Mouse (Mus musculus): ENCODE measurements at regions not wholly inside any gene's neighbourhood (a gene's known extent, or its start where the extent isn't known, plus 50 kb on each side); places are given as distances from the start of the nearest gene placed in this dataset.
"Not testable (repeated sequence)": the region's sequence is repeated elsewhere in the genome, so short reads cannot be mapped to it uniquely, and the experiment has no call there.

DNA sequence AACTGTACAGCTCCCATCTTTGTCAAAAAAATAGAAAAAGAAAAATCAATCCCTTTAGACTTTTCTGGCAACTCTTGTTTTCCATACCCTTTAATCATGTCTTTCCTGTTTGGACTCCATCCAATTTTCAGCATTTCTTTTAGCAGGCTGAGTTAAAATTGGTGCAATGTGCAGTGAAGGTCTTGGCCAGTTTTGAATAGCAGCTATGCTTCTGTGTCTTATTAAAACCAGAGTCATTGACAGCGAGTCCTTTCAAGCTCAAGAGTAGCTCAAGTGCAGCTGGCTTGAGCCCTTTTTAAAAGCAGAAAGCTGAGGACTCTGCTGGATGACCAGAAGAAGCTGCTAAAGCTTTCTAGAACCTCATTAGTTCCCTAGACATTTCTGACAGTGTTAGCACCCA is 952.7 kb downstream of the Poteg start:
- DNase-seq, result no peak

DNA sequence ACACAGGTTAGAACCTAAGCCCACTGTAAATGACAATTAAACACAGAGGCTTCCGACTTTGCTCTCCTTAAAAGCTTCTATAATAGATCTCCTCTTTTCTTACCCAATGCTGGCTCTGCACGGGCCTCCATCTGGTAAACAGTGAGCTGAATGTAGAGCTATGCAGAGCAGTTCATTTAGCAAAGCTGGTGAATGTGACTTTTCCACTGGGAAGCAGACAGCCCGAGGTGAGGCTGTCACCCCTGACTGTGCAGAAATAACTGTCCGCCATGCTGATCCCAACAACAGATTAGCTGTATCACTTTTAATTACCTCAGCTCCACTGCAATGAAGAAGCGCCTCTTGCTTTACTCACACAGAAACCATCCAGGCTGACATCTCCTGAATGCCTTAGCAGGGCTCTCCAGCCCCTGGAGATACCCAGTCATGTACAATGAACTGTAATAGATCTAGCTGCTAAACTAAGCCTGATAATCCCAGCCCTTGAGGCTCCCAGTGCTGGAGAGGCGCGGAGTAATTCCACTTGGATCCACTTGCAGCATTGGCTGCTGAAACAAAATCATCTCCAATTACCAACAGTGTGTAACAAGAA is 980.2 kb downstream of the Poteg start:
- DNase-seq, result no peak

DNA sequence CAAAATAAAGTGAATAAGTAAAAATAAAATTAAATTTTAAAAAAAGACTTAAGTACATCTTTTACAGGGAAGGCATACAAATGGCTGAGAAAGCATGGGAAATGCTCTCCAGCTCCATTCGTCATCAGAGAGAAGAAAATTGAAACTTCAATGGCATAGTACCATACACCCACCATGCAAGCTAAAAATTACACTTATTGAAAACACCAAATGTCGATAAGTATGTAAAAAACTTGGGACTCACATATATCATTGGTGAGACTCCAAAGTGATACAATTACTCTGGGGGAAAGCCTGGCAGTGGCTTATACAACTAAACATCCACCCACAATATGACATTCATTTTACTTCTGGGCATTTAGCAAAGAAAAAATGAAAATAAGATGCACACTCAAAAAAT is 1025.7 kb downstream of the Poteg start:
- no peak for DNase-seq

DNA sequence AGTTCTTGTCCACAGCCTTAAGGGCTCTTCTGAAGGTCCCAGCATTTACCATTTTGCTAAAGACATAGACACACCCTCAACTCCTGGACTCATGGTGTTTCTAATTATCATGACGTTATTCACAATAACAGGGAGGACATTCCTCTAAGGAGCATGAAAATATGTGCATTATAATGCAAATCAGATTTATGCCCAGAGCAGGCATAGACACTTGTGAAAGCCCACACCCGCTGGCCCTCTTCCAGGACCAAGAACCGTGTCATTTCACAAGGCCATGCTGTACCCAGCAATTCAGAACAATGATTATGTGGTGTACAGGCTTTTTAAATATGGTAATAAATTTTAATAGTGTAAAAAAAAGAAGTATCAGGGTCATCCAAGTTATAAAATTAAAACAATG is 1040.4 kb downstream of the Poteg start:
- no peak for DNase-seq

DNA sequence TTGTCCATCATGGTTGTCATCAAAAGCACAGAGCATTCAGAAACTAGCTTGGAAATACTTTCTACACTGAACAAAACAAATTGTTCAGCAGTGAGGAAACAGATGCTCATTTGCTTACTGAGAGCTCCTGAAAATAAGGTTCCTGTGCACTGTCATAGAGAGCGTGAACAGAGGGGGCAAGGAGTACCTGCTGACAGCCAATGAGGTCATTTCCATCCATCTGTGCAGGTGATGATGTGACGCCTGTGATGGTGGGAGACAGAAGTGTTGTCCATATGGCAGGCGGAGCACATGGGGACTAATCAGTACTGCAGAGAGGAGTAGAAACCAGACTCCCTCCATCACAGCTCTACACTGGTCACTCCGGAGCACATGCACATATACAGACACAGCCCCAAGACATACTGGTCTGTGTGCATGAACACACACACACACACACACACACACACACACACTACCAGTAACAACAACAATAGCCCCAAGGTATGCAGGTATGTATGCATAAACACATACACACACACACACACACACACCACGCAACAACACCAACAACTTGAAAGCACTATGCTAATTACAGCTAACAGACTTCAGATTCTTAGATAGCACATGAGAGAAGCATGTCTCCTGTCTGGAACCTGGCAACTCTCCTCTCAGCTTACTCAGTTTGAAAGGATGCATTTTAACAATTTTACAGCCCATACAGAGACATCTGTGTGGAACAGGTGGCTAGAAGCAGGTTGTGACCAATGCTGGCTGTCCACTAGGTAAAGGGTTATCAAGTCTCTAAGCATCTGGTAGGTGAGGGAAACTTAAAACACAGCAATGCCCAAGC is 1056.2 kb downstream of the Poteg start:
- DNase-seq, result no peak

DNA sequence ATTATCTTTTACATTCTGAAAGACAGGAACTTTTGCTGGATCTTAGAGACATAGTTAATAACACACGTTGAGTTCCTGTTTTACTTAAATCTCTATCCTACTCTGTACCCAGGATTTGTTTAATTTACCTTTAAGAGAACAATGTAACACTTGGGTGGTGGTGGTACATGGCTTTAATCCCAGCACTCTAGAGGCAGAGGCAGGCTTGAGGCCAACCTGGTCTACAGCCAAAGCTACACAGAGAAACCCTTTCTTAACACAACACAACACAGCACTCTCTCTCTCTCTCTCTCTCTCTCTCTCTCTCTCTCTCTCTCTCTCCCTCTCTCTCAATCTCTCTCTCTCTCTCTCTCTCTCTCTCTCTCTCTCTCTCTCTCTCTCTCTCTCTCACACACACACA is 1076.0 kb downstream of the Poteg start:
- DNase-seq, result not testable (repeated sequence)

DNA sequence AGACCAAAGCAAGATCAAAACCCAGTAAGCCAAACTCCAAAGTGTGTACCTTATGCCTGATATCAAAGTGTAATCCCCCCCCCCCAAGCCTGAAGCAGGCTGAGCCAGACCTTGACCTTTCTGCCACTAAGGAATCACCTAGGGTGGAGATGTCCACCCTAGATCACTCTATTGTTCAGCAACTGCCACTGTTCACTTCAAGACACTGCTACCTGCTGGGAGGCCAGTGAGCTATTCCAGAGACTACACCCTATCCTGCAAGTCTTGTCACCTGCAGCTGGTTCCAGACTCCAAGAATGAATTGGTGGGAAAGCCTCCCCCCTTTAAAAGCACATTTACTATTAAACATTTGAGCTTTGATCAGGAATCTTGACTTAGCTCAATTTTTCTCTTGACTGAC is 1099.8 kb downstream of the Poteg start:
- DNase-seq, result no peak

DNA sequence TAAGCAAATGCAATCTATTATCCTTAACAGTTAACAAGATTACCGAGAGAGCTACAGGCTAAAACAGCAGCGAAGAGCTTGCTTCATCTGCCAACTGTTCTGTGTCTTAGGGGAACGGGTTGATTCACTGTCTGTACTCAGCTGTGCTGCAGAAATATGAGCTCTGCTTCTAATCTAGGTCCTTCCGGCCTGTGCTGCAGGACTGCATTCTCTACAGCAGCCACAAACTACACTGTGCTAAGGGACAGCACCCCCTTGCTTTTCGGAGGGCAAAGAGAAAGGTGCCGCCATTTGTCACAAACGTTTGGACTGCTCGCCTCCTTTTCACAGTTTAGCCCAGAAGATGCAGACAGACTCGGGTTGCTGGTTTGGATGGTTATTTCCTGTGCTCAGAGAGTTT is 1112.4 kb downstream of the Poteg start:
- DNase-seq, result peak; percentile 4

DNA sequence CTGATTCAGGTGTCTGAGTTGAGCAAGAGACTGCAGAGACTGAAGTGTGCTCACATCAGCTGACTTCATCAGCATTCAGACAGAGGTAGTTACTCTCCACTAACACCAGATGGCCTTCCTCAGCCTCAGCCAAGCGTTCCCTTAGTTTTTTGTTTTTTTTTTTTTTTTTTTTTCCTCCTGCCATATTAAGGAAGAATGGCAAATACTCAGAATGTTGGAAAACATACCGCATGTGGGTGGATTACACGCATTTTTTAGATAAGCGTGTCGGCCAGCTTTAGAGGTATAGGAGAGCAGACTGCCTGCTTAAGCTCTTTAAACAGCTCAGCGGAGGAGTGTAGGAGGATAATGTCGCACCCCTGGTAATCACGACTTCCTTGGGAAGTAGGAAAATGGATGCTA is 1131.8 kb downstream of the Poteg start:
- DNase-seq, result peak in 1 of 2 experiments; percentile 12

DNA sequence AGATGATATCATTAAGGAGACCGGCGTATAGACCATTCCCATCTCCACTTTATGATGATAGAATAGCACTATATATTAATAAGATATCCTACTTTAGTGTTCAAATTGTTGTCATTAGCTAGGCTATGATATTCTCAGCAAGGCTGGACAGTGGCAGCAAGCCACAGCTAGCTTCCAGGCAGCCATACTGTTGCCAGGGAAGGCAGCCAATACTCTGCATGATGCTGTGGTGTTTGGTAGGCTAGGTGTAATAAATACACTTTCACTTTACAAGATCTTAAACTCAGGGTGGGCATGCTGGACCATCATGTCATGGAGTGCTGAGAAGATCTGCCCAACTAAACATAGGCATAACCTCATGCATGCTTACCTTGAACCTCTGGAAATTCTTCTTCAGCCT is 1133.4 kb downstream of the Poteg start:
- no peak for DNase-seq

DNA sequence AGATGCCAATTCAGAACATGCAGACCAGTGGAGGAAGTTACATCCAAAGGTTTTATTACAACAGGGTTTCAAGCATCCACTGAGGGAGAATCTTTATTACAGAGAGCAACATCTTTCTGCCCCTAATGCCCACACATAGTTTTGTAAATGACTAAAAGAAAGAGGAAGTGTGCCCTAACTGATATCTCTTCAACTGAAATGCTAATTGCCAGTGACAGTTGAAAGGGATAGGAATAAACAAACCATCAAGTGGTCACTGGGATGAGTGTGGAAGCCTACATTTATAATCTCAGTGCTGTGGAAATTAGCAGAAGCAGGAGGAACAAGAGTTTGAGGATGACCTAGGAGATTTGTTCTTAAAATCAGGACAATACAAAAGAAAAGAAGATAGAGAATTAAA is 1142.5 kb downstream of the Poteg start:
- no peak for DNase-seq

DNA sequence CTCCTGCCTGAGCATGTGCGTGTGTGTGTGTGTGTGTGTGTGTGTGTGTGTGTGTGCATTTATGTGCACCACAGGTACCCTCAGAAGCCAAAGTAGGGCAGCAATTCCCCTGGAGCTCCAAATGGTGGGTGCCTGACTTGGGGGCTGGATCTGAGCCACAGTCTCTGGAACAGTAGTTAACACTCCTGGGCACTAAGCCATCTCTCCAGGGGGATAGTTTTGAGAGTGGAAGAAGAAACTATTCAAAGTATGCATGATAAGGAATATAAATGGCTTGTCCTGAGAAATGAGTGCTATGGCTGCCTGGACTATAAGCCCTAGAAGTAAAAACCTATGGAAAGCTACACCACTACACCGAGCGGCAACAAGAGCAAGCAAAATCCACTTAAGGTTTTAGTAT is 1145.8 kb downstream of the Poteg start:
- DNase-seq, result no peak

DNA sequence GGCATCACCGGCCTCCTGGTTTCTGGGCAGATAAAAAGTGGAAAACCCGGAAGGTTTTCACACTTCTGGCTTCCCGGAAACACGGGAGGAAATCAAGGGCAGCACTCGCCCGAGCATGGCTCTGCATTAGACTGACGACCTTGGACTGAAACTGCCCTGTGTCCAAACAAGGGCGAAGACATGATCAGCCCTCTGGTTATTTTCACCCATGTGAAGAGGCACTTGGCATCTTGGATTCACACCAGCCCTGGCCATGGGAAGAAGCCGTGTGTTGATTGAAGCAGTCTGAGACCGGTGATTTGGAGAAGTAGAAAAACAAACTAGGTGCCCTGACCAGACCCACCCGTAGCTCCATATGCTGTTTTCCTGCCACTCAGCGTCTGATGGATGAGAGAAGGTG is 1146.7 kb downstream of the Poteg start:
- DNase-seq, result no peak

DNA sequence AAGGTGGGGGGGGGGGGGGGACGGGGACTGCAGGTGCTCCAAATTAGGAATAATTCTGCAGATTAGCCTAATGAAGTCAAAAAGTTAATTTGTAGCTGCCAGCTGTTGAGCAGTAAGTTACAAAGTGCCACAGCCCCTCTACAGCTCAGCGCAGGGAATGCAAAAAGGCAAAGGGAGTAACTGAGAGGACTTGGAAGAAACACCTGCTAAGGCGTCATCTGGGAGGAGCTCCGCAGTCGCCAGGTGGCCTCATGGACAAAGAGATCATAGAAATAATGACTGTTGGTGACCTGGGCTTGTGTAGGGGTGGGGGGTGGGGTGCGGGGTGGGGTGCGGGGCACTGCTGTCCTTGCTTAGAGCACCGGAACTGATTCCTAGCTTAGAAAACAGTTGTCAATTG is 1147.1 kb downstream of the Poteg start:
- DNase-seq, result no peak

DNA sequence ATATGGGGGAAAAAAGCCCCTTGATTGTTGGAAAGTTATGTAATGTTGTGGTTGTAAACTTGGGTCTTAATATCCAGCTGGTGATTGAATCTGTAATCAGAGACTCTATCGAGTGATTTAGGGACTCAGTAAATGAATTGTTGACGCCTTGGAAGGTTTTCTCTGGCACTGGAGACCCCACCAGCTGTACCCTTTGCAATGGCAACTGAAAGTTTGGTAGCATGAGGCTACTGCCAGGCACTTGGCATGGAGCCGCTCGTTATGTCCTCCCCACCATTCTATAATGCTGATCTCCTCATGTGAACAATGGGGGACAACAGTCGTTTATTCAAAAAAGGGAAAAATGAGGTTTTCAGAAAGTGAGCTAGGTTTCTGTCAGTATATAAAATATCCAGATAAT is 1148.4 kb downstream of the Poteg start:
- DNase-seq, result no peak
